Mouse (Mus musculus) brain, embryonic 18.5 days (tissue): ENCODE measurements around the gene Psmd3.
A peak's percentile ranks its signal among the peaks of the same experiment; 100 is the strongest.
"Not testable (repeated sequence)": the region's sequence is repeated elsewhere in the genome, so short reads cannot be mapped to it uniquely, and the experiment has no call there.

Experiments
- DNase-seq: peaks from one replicate; pipeline ENCODE4 v3.0.0-alpha.2; 2012; ENCODE audit warnings: low read depth, low spot score

The Psmd3 gene

GRCm38 (mm10) chr11:98681786-98682745 lies at the start of gene Psmd3:
TSS of gene Psmd3 (plus strand) at chr11:98682554.
- peak; percentile 96 for DNase-seq

GRCm38 (mm10) chr11:98635312-98635970 lies 46.9 kb upstream of the Psmd3 start:
- DNase-seq: not testable (repeated sequence)

- no peak for DNase-seq
Measured at GRCm38 (mm10) chr11:98637501-98637900, 44.9 kb upstream of the Psmd3 start.

GRCm38 (mm10) chr11:98640091-98640490 lies 42.3 kb upstream of the Psmd3 start:
- DNase-seq: no peak

- DNase-seq: no peak
Measured at GRCm38 (mm10) chr11:98644757-98645156, 37.6 kb upstream of the Psmd3 start.

- DNase-seq: no peak
Measured at GRCm38 (mm10) chr11:98645946-98646345, 36.4 kb upstream of the Psmd3 start.

- DNase-seq: no peak
Measured at GRCm38 (mm10) chr11:98646459-98646858, 35.9 kb upstream of the Psmd3 start, which contains the start of gene Gsdma2. TSS of gene Gsdma2 (plus strand) at chr11:98646759.

- not testable (repeated sequence) for DNase-seq
Measured at GRCm38 (mm10) chr11:98655076-98655475, 27.3 kb upstream of the Psmd3 start.

GRCm38 (mm10) chr11:98660517-98660916 lies 21.8 kb upstream of the Psmd3 start:
- peak; percentile 56 for DNase-seq

GRCm38 (mm10) chr11:98664091-98664490 lies 18.3 kb upstream of the Psmd3 start, which contains the start of gene Gsdma:
TSS of gene Gsdma (plus strand) at chr11:98664351.
- no peak for DNase-seq

GRCm38 (mm10) chr11:98668984-98669383 lies 13.4 kb upstream of the Psmd3 start:
- DNase-seq: no peak

- DNase-seq: no peak
Measured at GRCm38 (mm10) chr11:98671284-98671815, 11.0 kb upstream of the Psmd3 start.

- DNase-seq: no peak
Measured at GRCm38 (mm10) chr11:98671857-98672256, 10.5 kb upstream of the Psmd3 start.

GRCm38 (mm10) chr11:98672482-98672881 lies 9.9 kb upstream of the Psmd3 start:
- DNase-seq: no peak

GRCm38 (mm10) chr11:98673136-98673535 lies 9.2 kb upstream of the Psmd3 start:
- DNase-seq: not testable (repeated sequence)

GRCm38 (mm10) chr11:98675829-98676363 lies 6.5 kb upstream of the Psmd3 start:
- no peak for DNase-seq

GRCm38 (mm10) chr11:98680023-98680422 lies 2.3 kb upstream of the Psmd3 start:
- no peak for DNase-seq

- not testable (repeated sequence) for DNase-seq
Measured at GRCm38 (mm10) chr11:98680595-98680994, 1.8 kb upstream of the Psmd3 start.

GRCm38 (mm10) chr11:98681186-98681585 lies 1.2 kb upstream of the Psmd3 start:
- no peak for DNase-seq

GRCm38 (mm10) chr11:98682811-98683210 lies 457 bp downstream of the Psmd3 start:
- no peak for DNase-seq

GRCm38 (mm10) chr11:98685642-98686041 lies 3.3 kb downstream of the Psmd3 start:
- DNase-seq: no peak

GRCm38 (mm10) chr11:98686976-98687375 lies 4.6 kb downstream of the Psmd3 start:
- no peak for DNase-seq
